Mouse (Mus musculus): ENCODE measurements around the gene Erc1.

DNA sequence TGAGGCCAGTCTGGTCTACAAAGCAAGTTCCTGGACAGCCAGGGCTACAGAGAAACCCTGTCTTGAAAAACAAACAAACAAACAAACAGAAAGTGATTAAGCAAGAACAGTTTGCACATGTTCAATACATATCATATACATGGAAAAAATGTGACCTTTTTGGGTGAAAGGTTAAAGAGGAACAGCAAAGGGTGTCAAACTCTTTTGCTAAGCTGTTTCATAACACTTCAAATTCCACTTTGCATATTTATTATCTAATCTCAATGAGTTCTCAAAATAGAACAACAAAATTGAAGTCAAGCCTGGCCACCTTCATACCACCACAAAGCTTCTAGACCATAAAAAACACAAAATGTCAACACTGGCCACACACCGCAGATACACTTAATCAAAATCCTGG is 19.8 kb downstream of the Erc1 start:
- TF ChIP-seq CTCF (IDR thresholded peaks at IDR 0.05; ENCODE audit: extremely low read depth, insufficient read depth, insufficient read length, insufficient replicate concordance), result no peak
- TF ChIP-seq POLR2A (IDR thresholded peaks at IDR 0.05; ENCODE audit: low read depth, low read length), result no peak

Measured in spleen, adult 2 months (tissue).